Mouse (Mus musculus) forebrain, embryonic 16.5 days (tissue): ENCODE measurements around the gene Ttc27. TPM values are rescaled to one million over a fixed set of nuclear protein-coding genes. Genes with fewer than 3 reads are reported as not detected.
A peak's percentile ranks its signal among the peaks of the same experiment; 100 is the strongest.

Source experiments
- ATAC-seq: fragments of 200-750 bp; cut with Nextera tagmentation; 2 replicates; pipeline ENCODE4 v1.8.0; 2017; ENCODE audit warnings: mild to moderate bottlenecking, moderate library complexity
- H3K27ac ChIP-seq: fragments of 300-500 bp; sonication (generic); 2 replicates; pipeline ENCODE4 v1.5.1; 2014; ENCODE audit warnings: low read length, control low read depth
- H3K27me3 ChIP-seq: fragments of 300-500 bp; sonication (generic); replicated peaks from 2 replicates; pipeline ENCODE4 v1.6.1; 2014; ENCODE audit warnings: low read length; ENCODE audit not compliant: control insufficient read depth, insufficient read depth
- H3K36me3 ChIP-seq: fragments of 300-500 bp; sonication (generic); 2 replicates; pipeline ENCODE4 v1.6.1; 2014; ENCODE audit not compliant: control insufficient read depth, insufficient read depth
- H3K4me1 ChIP-seq: fragments of 300-500 bp; sonication (generic); replicated peaks from 2 replicates; pipeline ENCODE4 v1.6.1; 2014; ENCODE audit warnings: low read length; ENCODE audit not compliant: control insufficient read depth, insufficient read depth
- H3K4me2 ChIP-seq: fragments of 300-500 bp; sonication (generic); 2 replicates; pipeline ENCODE4 v1.6.1; 2014; ENCODE audit warnings: mild to moderate bottlenecking, low read length, control low read depth
- H3K4me3 ChIP-seq: fragments of 300-500 bp; sonication (generic); replicated peaks from 2 replicates; pipeline ENCODE4 v1.5.1; 2014; ENCODE audit warnings: mild to moderate bottlenecking, low read length, control low read depth
- H3K9ac ChIP-seq: fragments of 300-500 bp; sonication (generic); replicated peaks from 2 replicates; pipeline ENCODE4 v1.6.1; 2014; ENCODE audit warnings: low read depth, low read length, control low read depth
- H3K9me3 ChIP-seq: fragments of 300-500 bp; sonication (generic); 2 replicates; pipeline ENCODE4 v1.6.1; 2016; ENCODE audit warnings: low read length; ENCODE audit not compliant: control insufficient read depth
- WGBS: fragments of 180-500 bp; shearing (Covaris S2); extraction: QIAGEN DNeasy Blood & Tissue Kit; methylation state at CpG from one replicate; pipeline ENCODE4 v1.1.7; 2014; 5-methylcytosine and 5-hydroxymethylcytosine counted together
- polyA plus RNA-seq: library from polyadenylated mRNA; unstranded; fragments of >200 nt; fragmentation: Nextera tagmentation; extraction: Ambion mirVana; gene quantifications from 2 replicates; pipeline ENCODE4 v1.2.1, GENCODE M21; 2015

Gene Ttc27
- polyA plus RNA-seq, 1 experiment from 2014 or later, result 17.9 TPM

DNA sequence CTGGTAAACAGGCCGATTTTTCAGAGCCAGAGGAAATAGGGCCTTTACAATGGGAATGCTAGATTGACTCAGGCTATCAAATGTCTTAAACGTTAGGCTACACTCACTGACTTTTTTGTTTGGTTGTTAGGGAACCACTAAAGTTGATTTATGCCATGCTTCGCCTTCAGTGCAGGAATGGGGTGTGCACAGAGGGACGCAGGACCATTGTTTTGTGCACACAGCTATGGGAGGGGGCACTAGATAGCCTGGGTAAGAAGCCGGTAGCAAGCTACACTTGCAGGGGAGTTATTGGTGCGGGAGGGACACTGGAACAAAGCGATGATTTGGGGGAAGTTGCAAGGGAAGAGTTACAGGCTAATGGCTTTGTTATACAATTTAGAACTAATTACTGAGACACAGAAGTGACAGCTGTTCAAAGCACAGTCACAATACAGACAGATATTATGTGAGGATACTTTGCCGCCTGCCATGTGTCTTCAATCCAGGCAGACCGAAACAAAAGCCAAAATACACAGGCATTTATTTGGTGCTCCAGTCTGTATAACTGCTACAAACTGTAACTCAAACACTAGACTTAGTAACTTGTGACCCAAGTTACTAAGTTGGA lies 86.9 kb downstream of the Ttc27 start:
- peak; percentile 45 for ATAC-seq

DNA sequence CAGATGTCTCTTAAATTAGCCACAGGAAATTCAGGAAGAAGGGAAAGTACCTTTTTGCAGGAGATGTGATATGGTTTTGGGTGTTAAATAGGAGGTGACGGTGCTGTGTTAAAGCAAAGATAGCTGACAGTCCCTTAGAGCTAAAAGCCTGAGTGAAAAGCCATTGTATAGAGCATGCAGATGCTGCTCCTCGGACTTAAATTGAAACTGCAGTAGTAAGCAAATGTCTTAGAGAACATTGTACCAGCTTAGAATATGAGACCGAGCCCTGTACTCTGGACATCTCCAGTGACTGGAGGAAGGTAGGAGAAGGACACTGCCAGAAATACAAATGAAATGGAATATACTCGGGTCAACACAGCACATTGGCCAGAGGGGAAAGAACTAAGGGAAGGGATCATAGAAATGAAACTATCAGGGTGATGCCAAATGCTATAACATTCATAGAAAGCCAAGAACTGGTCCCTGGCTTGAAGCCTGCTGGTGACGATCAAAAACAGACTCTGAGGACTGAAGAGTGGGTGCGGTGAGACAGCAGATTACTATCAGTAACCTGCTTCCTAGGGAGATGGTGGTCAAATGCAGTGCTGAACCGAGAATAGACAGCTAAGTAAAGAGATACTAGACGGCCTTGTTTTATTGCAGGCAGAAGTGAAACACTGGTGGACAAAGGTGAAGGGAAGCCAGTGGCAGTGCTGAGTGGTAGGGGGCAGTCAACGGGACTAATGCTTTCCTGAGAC lies 90.1 kb downstream of the Ttc27 start:
- Histone ChIP-seq H3K27me3 (no peaks in the 10 kb centered on the region), H3K9ac (no peak overlapping the region), H3K4me3 (no peak overlapping the region), H3K4me2 (no peak overlapping the region), H3K27ac (no peak overlapping the region), H3K36me3 (no peaks in the 10 kb centered on the region), H3K4me1 (0 out of 2 replicates have a peak, but pooled peaks cover 3% of the 10 kb centered on the region), H3K9me3 (no peaks in the 10 kb centered on the region)
- 74% methylated on average over 9 of the region's 9 CpGs for WGBS
- ATAC-seq, result no peak

More for the DNA sequence above, 86.9 kb downstream of the Ttc27 start:
- no peaks in the 10 kb centered on the region for H3K27me3 ChIP-seq
- H3K4me3 ChIP-seq, result no peak overlapping the region
- WGBS, result 45% methylated on average over 9 of the region's 9 CpGs
- no peaks in the 10 kb centered on the region for H3K36me3 ChIP-seq
- no peak overlapping the region for H3K4me2 ChIP-seq
- H3K4me1 ChIP-seq, result 0 out of 2 replicates have a peak, but pooled peaks cover 3% of the 10 kb centered on the region
- no peak overlapping the region for H3K27ac ChIP-seq
- H3K9ac ChIP-seq, result no peak overlapping the region
- no peaks in the 10 kb centered on the region for H3K9me3 ChIP-seq

DNA sequence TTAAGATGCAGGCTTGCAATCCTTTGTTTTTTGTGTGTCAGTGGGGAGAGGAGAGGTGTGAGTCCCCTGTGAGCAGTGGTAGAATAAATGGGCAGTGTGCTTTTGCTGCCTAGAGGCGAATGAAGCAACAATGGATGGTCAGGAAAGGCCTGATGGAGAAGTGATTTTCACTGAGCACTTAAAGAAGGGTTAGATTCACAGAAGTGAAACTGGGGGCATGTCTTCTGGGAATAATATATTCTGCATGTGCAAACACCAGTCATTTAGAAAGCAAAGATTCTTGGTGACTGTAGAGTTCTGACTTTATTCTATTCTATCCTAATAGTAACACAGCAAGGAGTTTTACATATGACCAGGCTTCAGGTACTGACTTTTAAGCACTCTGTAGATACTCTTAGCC lies 90.8 kb downstream of the Ttc27 start:
- H3K4me1 ChIP-seq, result 0 out of 2 replicates have a peak, but pooled peaks cover 3% of the 10 kb centered on the region
- no peaks in the 10 kb centered on the region for H3K27me3 ChIP-seq
- H3K9ac ChIP-seq, result no peak overlapping the region
- H3K4me2 ChIP-seq, result no peak overlapping the region
- H3K27ac ChIP-seq, result no peak overlapping the region
- no peak overlapping the region for H3K4me3 ChIP-seq
- 53% methylated on average over 1 of the region's 1 CpGs for WGBS
- no peak for ATAC-seq
- H3K36me3 ChIP-seq, result no peaks in the 10 kb centered on the region
- no peaks in the 10 kb centered on the region for H3K9me3 ChIP-seq

DNA sequence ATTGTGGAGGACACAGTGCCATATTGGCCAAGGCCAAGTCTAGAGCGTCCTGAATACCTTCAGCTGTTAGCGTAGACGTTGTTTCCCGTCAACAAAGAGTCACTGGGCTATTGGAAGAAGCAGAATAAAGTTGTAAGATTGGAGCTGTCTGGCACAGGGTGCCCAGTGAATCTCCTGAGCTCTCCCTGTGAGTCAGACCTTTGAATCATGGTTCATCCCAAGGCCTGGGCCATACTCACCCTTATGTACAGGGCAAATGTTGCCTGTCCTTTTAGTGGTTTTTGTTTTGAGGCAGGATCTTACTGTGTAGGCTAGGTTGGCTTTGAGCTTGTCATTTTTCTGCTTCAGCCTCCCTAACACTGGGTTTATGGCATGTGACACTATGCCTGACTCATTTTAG lies 91.4 kb downstream of the Ttc27 start:
- Histone ChIP-seq H3K4me2 (no peak overlapping the region), H3K9ac (no peak overlapping the region), H3K27ac (no peak overlapping the region), H3K27me3 (no peaks in the 10 kb centered on the region), H3K36me3 (no peaks in the 10 kb centered on the region), H3K9me3 (no peaks in the 10 kb centered on the region), H3K4me1 (0 out of 2 replicates have a peak, but pooled peaks cover 3% of the 10 kb centered on the region), H3K4me3 (no peak overlapping the region)
- WGBS, result 87% methylated on average over 4 of the region's 4 CpGs
- no peak for ATAC-seq

DNA sequence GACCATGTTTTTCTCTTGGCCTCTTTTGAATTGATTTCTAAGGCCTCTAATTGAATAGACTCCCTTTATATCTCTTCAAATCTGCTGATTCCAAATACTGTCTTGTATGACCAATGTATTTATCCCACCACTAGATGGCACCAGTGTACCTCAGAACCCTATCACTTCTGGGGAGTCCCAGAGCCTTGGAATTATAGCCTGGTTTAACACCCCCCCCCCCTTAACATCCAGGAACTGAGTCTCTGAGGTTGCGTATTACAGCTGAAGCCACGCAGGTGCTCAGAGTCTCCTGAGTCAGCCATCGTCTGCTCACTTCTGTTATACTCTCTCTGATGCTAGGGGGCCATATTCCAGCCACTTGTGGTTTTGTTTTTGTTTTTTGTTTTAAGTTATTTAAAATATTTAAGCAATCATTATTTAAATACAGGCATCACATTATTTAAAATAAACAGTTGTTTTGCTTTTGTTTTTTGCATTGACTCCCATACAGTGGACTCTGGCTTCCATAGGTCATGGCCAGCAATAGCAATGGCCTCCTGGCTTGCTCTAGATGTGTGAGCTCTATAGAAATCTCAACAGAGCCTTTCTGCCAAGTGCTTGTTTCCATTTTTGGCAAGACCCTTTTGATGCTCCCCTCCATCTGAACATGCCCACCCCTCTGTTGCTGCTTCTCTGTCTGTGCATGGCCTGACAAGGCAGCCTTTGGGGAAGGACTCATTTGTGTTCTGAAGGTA lies 93.5 kb downstream of the Ttc27 start:
- Histone ChIP-seq H3K36me3 (no peaks in the 10 kb centered on the region), H3K27ac (no peak overlapping the region), H3K4me3 (no peak overlapping the region), H3K4me1 (0 out of 2 replicates have a peak, but pooled peaks cover 3% of the 10 kb centered on the region), H3K9me3 (no peaks in the 10 kb centered on the region), H3K4me2 (no peak overlapping the region), H3K9ac (no peak overlapping the region), H3K27me3 (no peaks in the 10 kb centered on the region)
- ATAC-seq, result peak; percentile 85
- 48% methylated on average over 3 of the region's 3 CpGs for WGBS

DNA sequence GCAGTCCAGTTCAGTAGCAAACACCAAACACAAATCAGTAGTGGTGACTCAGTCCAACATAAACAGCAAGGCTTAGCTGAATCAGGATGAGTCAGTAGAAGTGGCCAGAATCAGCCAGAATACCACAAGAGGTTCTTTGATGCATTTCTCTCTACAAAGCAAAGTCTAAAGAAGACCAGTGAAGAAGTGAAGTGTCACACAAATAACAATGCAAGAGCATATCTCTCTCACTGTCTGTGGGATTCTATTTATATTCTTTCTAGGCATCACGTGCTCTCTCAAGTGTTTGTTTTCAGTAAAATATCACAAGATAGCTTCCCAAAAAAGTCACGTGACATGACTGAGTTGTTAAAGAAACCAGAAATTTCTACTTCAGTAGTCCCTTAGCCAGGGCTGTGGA lies 102.2 kb downstream of the Ttc27 start:
- WGBS, result 84% methylated on average over 2 of the region's 2 CpGs
- H3K4me1 ChIP-seq, result no peaks in the 10 kb centered on the region
- ATAC-seq, result no peak
- no peak overlapping the region for H3K4me2 ChIP-seq
- no peak overlapping the region for H3K27ac ChIP-seq
- H3K27me3 ChIP-seq, result no peaks in the 10 kb centered on the region
- no peak overlapping the region for H3K9ac ChIP-seq
- H3K36me3 ChIP-seq, result no peaks in the 10 kb centered on the region
- peaks cover 4% of the 10 kb centered on the region for H3K9me3 ChIP-seq
- no peak overlapping the region for H3K4me3 ChIP-seq

DNA sequence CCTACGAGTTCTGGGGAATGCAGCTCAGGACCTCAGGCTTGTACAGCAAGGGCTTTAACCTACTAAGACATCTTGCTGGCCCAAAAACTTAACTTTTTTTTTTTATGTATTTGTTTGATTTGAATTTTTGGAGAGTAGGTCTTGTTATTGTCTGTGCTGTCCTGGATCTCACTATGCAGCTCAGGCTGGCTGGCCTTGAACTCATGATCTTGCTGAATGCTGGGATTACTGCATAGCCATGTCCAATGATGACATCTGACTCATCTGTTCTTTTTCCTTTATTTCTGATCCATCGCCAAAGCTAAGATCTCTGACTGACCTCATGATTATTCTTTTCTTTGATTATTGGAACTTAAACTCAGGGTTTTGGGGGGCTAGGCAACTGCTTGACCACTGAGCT lies 113.3 kb downstream of the Ttc27 start:
- Histone ChIP-seq H3K9me3 (no peaks in the 10 kb centered on the region), H3K9ac (no peak overlapping the region), H3K4me1 (no peaks in the 10 kb centered on the region), H3K27ac (no peak overlapping the region), H3K36me3 (no peaks in the 10 kb centered on the region), H3K4me2 (no peak overlapping the region), H3K4me3 (no peak overlapping the region), H3K27me3 (no peaks in the 10 kb centered on the region)
- no peak for ATAC-seq
- WGBS, result 88% methylated on average over 2 of the region's 2 CpGs

DNA sequence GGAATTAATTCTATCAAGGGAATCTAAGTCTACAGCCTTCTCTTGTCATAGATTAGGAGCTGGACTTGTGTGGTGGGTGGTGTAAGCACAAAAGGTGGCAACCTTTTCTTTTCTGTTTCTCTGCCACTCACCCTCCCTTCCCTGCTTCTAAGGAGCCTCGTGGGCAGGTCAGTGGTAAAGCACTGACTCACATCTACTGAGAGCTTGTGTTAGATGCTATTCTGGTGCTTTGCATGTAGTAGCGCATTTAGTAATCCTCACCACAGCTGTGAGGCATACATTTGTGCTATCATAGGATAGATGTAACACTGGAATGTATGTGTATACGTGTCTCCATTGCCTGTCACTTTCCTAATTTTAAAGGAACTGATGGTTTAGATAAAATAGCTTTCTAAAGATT lies 124.2 kb downstream of the Ttc27 start:
- ATAC-seq, result no peak
- Histone ChIP-seq H3K36me3 (no peaks in the 10 kb centered on the region), H3K9me3 (no peaks in the 10 kb centered on the region), H3K27ac (no peak overlapping the region), H3K27me3 (no peaks in the 10 kb centered on the region), H3K9ac (no peak overlapping the region), H3K4me1 (no peaks in the 10 kb centered on the region; the same call in 1 of the 2 replicates), H3K4me2 (no peak overlapping the region), H3K4me3 (no peak overlapping the region)
- WGBS, result 82% methylated on average over 3 of the region's 3 CpGs

DNA sequence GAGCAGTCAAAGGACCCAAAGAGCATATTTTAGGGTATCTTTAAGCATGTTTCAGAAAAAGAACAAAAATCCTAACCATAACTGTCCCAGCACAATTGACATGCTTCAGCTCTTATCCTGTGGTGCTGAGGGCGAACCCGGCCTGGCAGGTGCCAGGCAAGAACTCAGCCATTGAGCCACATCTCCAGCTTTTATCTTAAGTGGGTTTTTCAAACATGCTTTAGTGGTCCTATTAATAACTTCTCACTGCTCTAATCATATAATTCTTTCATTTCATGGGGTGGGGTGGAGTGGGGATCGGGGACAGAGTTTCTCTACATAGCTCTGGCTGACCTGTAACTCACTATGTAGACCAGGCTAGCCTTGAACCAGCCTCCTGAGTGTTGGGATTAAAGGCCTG lies 125.1 kb downstream of the Ttc27 start:
- Histone ChIP-seq H3K36me3 (no peaks in the 10 kb centered on the region), H3K4me1 (no peaks in the 10 kb centered on the region; the same call in 1 of the 2 replicates), H3K4me2 (no peak overlapping the region), H3K4me3 (no peak overlapping the region), H3K27ac (no peak overlapping the region), H3K9me3 (no peaks in the 10 kb centered on the region), H3K9ac (no peak overlapping the region), H3K27me3 (no peaks in the 10 kb centered on the region)
- no peak for ATAC-seq
- WGBS, result 92% methylated on average over 3 of the region's 3 CpGs
